Mouse (Mus musculus): ENCODE measurements around the gene Gbe1. TPM values are rescaled to one million over a fixed set of nuclear protein-coding genes. Genes with fewer than 3 reads are reported as not detected.
A peak's percentile ranks its signal among the peaks of the same experiment; 100 is the strongest.

Gbe1 gene
- polyA plus RNA-seq, 1 experiment from 2014 or later = 56.3 TPM

DNA sequence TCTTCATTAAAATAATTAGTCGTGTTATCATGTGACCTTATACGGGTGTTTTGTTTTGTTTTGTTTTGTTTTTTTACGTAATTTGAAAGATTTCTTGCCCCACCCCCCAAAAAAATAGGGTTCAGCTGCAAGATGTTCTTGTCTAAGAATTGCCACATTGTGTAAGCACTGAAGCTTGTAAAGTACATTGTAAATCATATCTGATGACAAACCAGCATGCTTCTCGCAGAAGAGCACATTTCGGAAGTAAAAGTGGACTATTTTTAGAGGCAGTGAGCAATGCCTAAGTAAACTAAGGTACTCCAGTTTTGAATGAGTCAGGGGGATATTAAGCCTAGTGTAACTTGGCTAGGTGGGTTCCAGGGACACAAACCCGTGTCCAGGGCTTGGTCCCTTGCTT, 15.7 kb downstream of the Gbe1 start:
- Histone ChIP-seq H3K36me3 (no peaks in the 10 kb centered on the region), H3K9ac (no peak overlapping the region), H3K27me3 (replicated peaks) (no peaks in the 10 kb centered on the region), H3K4me2 (no peak overlapping the region), H3K4me1 (replicated peaks) (peaks cover 5% of the 10 kb centered on the region; the same call in 1 of the 2 replicates), H3K4me3 (no peak overlapping the region), H3K27ac (ENCODE audit: poor library complexity, severe bottlenecking) (no peak overlapping the region), H3K9me3 (replicated peaks) (no peaks in the 10 kb centered on the region)
- WGBS = 59% methylated on average over 6 of the region's 6 CpGs
- ATAC-seq (ENCODE audit: insufficient number of reproducible peaks, low FRiP score) = no peak

DNA sequence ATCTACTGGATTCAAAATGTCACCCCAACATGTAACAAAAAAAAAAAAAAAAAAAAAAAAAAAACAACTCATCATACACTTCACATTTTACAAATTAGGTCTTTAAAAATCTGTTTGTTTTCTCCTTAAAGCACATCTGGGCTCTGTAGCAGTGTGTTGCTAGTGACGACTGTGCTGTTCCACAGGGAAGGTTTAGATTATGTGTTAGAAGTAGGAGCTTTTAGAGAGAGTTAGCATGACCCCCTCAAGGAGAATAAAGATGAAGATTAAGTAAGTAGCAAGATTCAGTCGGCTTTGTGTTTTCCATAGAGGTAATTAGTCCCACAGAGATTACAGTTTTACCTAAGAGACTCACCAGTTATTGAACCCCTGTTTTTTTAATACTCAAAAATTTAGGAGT, 16.3 kb downstream of the Gbe1 start:
- H3K36me3 ChIP-seq = no peaks in the 10 kb centered on the region
- H3K4me2 ChIP-seq = no peak overlapping the region
- peaks cover 5% of the 10 kb centered on the region; the same call in 1 of the 2 replicates for H3K4me1 ChIP-seq (replicated peaks)
- H3K27ac ChIP-seq (ENCODE audit: poor library complexity, severe bottlenecking) = no peak overlapping the region
- no peak overlapping the region for H3K4me3 ChIP-seq
- WGBS = 79% methylated on average over 2 of the region's 2 CpGs
- H3K27me3 ChIP-seq (replicated peaks) = no peaks in the 10 kb centered on the region
- ATAC-seq (ENCODE audit: insufficient number of reproducible peaks, low FRiP score) = no peak
- H3K9ac ChIP-seq = no peak overlapping the region
- H3K9me3 ChIP-seq (replicated peaks) = no peaks in the 10 kb centered on the region

DNA sequence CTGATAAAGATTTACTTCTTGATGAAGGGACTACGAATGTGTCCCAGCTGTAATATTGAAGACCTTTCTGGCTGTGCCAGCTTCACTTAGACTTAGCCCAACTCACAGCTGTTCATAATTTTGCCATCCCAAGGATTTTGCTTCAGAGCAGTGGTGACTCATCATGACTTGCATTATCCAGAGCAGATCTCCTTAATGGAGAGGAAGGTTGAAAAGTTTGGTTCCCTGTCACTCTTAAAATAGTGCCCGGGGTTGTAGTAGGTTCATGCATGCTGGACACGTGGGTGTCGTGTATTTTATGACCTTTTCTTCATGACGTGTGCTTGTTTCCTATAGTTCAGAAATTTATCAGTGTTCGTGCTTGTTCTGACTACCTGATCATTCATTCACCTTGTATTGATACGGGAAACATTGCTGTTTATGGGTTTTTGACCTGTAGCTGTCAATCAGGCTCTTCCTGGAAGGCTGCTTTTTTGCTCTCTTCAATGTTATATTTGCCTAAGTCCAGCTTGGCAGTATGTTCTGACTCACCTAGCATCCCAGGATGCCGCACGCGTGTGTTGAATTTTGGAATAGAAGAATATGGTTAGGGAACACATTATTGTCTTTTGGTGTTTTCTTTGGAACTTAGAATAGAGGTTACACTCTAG, 17.0 kb downstream of the Gbe1 start:
- no peaks in the 10 kb centered on the region for H3K36me3 ChIP-seq
- no peak overlapping the region for H3K27ac ChIP-seq (ENCODE audit: poor library complexity, severe bottlenecking)
- H3K9me3 ChIP-seq (replicated peaks) = no peaks in the 10 kb centered on the region
- H3K4me1 ChIP-seq (replicated peaks) = peaks cover 5% of the 10 kb centered on the region; the same call in 1 of the 2 replicates
- ATAC-seq (ENCODE audit: insufficient number of reproducible peaks, low FRiP score) = no peak
- no peak overlapping the region for H3K4me2 ChIP-seq
- H3K27me3 ChIP-seq (replicated peaks) = no peaks in the 10 kb centered on the region
- H3K9ac ChIP-seq = no peak overlapping the region
- 88% methylated on average over 10 of the region's 10 CpGs for WGBS
- no peak overlapping the region for H3K4me3 ChIP-seq

DNA sequence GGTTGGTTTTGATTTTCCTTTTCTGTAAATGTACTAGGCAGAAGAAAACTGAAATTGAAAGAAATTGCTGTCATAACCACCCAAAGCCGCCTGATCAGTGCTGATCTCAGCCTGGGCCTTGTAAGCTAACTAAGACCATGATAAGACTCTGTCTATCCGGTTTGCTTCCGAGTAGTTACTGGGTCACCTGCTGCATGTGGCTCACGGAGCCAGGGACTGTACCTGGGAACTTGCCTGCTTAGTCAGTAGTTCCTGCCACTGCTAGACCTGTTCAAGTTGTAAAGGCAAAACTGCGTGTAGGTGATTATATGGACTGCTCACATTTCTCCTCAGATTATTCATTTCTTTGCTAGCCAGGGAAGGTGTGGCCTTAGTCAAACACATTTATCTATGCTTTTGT, 21.1 kb downstream of the Gbe1 start:
- no peaks in the 10 kb centered on the region for H3K36me3 ChIP-seq
- H3K4me2 ChIP-seq = no peak overlapping the region
- no peaks in the 10 kb centered on the region for H3K27me3 ChIP-seq (replicated peaks)
- H3K4me1 ChIP-seq (replicated peaks) = no peaks in the 10 kb centered on the region
- no peak overlapping the region for H3K27ac ChIP-seq (ENCODE audit: poor library complexity, severe bottlenecking)
- no peak for ATAC-seq (ENCODE audit: insufficient number of reproducible peaks, low FRiP score)
- H3K9me3 ChIP-seq (replicated peaks) = no peaks in the 10 kb centered on the region
- H3K4me3 ChIP-seq = no peak overlapping the region
- H3K9ac ChIP-seq = no peak overlapping the region
- WGBS = 89% methylated on average over 5 of the region's 5 CpGs

DNA sequence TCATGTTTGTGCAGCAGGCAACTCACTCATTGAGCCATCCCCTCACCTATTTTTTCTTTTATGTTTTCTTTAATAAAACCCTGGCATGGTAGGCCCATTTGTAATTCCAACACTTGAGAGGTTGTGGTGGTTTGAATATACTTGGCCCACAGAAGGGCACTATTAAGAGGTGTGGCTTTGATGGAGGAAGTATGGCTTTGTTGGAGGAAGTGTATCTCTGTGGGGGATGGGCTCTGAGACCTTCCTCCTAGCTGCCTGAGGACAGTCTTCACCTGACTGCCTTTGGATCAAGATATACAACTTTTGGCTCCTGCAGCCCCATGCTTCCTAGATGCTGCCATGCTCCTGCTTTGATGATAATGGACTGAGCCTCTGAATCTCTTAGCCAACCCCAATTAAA, 21.7 kb downstream of the Gbe1 start:
- no peak overlapping the region for H3K4me2 ChIP-seq
- no peak overlapping the region for H3K9ac ChIP-seq
- no peaks in the 10 kb centered on the region for H3K27me3 ChIP-seq (replicated peaks)
- H3K36me3 ChIP-seq = no peaks in the 10 kb centered on the region
- no peak overlapping the region for H3K4me3 ChIP-seq
- H3K9me3 ChIP-seq (replicated peaks) = no peaks in the 10 kb centered on the region
- ATAC-seq (ENCODE audit: insufficient number of reproducible peaks, low FRiP score) = no peak
- no peak overlapping the region for H3K27ac ChIP-seq (ENCODE audit: poor library complexity, severe bottlenecking)
- H3K4me1 ChIP-seq (replicated peaks) = no peaks in the 10 kb centered on the region

DNA sequence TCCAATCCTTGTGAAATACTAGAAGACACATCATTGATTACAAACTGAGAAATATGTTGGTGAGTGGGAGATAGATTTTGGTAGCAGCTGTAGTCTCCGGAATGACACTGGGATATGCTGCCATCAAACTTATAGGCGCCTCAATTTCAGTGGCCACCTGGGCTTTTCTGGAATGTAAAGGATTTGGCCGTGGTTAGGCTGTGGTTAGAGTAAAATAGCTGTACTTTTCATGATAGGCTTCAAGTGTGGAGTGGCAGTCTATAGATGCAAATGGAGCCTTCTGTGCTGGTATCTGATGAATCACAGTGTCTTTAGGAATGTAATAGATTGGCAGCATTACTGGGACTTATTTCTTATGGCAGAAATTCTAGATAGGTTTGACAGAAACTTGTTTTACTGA, 23.9 kb downstream of the Gbe1 start:
- Histone ChIP-seq H3K4me1 (replicated peaks) (no peaks in the 10 kb centered on the region), H3K36me3 (no peaks in the 10 kb centered on the region), H3K4me2 (no peak overlapping the region), H3K27ac (ENCODE audit: poor library complexity, severe bottlenecking) (no peak overlapping the region), H3K4me3 (no peak overlapping the region), H3K27me3 (replicated peaks) (no peaks in the 10 kb centered on the region), H3K9me3 (replicated peaks) (no peaks in the 10 kb centered on the region), H3K9ac (no peak overlapping the region)
- 86% methylated on average over 3 of the region's 3 CpGs for WGBS
- ATAC-seq (ENCODE audit: insufficient number of reproducible peaks, low FRiP score) = no peak

DNA sequence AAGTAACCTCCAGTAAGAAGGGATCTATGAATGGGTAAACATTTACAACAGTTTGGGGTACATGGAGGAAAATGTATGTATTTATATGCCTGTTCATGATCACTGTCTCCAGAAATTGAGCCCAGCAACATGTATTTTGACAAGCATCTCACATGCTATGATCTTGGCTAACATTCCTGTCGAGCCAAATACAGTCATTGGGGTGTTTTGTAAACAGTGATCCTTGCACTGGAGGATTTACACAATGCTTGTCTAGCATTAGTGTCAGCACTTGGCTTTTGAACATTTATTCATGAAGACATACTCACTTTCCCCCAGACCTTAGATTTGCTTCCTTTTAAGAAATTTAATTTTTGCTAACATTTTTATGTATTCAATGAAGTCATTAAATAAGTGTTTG, 30.7 kb downstream of the Gbe1 start:
- WGBS = 86% methylated on average over 1 of the region's 1 CpGs
- no peak for ATAC-seq (ENCODE audit: insufficient number of reproducible peaks, low FRiP score)

DNA sequence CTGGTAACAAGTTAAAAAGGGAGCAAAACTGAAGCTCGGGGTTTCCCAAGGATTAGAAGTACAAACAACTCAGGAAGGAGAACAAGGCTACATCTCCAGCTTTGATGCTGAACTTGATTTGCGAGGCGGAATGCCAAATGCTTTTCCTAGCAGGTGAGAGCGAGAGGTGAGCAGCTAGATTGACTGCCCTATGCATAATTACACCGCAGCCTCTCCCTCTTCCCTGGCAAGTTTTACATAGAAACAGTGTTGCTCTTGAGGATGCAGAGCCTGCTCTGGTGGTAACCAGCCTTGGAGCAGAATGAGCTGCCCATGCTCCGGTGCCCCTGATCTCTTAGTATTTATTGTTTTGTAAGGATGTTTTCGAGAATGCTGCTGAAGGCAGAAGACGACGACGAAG, 31.9 kb downstream of the Gbe1 start:
- Histone ChIP-seq H3K4me2 (no peak overlapping the region), H3K27me3 (replicated peaks) (no peaks in the 10 kb centered on the region), H3K27ac (ENCODE audit: poor library complexity, severe bottlenecking) (no peak overlapping the region), H3K4me3 (no peak overlapping the region), H3K9me3 (replicated peaks) (no peaks in the 10 kb centered on the region), H3K36me3 (no peaks in the 10 kb centered on the region), H3K4me1 (replicated peaks) (peaks cover 12% of the 10 kb centered on the region), H3K9ac (no peak overlapping the region)
- 81% methylated on average over 10 of the region's 10 CpGs for WGBS
- ATAC-seq (ENCODE audit: insufficient number of reproducible peaks, low FRiP score) = no peak

More for the DNA sequence above, 30.7 kb downstream of the Gbe1 start:
- H3K9me3 ChIP-seq (replicated peaks) = no peaks in the 10 kb centered on the region
- peaks cover 12% of the 10 kb centered on the region for H3K4me1 ChIP-seq (replicated peaks)
- no peaks in the 10 kb centered on the region for H3K36me3 ChIP-seq
- H3K27me3 ChIP-seq (replicated peaks) = no peaks in the 10 kb centered on the region
- no peak overlapping the region for H3K4me2 ChIP-seq
- H3K9ac ChIP-seq = no peak overlapping the region
- no peak overlapping the region for H3K27ac ChIP-seq (ENCODE audit: poor library complexity, severe bottlenecking)
- H3K4me3 ChIP-seq = no peak overlapping the region

DNA sequence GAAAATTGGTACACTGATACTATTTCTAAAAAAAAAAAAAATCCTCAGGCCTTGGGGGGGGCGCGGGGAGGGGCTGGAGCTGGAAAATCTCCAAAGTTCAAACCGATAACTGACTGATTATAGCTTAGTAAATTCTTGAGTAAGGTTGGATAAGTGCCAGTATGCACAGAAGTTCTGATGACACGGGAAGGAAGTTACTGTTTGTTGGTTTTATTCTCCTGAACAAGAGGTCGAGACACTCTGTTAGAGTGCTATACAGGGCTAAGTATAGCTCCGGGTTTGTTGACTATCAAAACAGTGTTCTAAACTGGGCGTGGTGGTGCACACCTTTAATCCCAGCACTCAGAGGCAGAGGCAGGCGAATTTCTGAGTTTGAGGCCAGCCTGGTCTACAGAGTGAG, 36.3 kb downstream of the Gbe1 start:
- ATAC-seq (ENCODE audit: insufficient number of reproducible peaks, low FRiP score) = no peak
- no peaks in the 10 kb centered on the region for H3K36me3 ChIP-seq
- no peak overlapping the region for H3K4me3 ChIP-seq
- 65% methylated on average over 8 of the region's 8 CpGs for WGBS
- H3K4me1 ChIP-seq (replicated peaks) = peaks cover 14% of the 10 kb centered on the region
- no peak overlapping the region for H3K4me2 ChIP-seq
- no peaks in the 10 kb centered on the region for H3K27me3 ChIP-seq (replicated peaks)
- H3K9me3 ChIP-seq (replicated peaks) = no peaks in the 10 kb centered on the region
- H3K9ac ChIP-seq = no peak overlapping the region
- H3K27ac ChIP-seq (ENCODE audit: poor library complexity, severe bottlenecking) = no peak overlapping the region

DNA sequence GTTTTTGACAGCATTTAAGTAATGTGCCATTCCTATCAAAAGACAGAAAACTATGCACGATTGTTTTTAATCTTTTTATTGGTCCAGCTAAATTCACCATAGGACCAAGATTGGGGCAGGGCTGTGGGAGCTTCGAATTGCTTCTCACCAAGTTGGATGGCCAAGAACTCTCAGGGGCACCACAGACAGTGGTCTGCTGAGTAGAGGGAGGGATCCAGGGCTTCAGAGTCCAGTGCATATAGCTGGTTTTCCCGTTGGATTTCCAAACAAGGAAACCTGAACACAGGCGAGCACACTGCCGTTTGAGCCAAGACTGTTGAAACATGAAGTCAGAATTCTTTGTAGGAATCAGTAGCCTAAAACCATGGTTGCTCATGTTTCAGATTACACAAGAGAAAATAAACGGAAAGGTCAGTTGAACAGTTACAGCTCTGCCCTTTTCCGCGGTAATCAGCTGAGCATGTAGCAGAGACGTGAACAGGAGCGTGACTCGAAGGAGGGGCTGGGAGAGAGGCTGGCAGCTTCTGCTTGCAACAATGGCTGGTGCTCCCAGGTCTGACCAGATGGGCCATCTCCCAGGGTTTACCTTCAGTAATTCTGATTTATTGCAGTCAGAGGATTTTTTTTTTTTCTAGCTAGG, 38.0 kb downstream of the Gbe1 start:
- Histone ChIP-seq H3K9me3 (replicated peaks) (0 out of 2 replicates have a peak, but pooled peaks cover 2% of the 10 kb centered on the region), H3K27me3 (replicated peaks) (no peaks in the 10 kb centered on the region), H3K4me1 (replicated peaks) (peaks cover 8% of the 10 kb centered on the region), H3K27ac (ENCODE audit: poor library complexity, severe bottlenecking) (no peak overlapping the region), H3K9ac (no peak overlapping the region), H3K4me3 (no peak overlapping the region), H3K4me2 (peak overlapping the region; percentile 4; the same call in 1 of the 2 replicates), H3K36me3 (no peaks in the 10 kb centered on the region)
- 62% methylated on average over 11 of the region's 11 CpGs for WGBS
- ATAC-seq (ENCODE audit: insufficient number of reproducible peaks, low FRiP score) = no peak

DNA sequence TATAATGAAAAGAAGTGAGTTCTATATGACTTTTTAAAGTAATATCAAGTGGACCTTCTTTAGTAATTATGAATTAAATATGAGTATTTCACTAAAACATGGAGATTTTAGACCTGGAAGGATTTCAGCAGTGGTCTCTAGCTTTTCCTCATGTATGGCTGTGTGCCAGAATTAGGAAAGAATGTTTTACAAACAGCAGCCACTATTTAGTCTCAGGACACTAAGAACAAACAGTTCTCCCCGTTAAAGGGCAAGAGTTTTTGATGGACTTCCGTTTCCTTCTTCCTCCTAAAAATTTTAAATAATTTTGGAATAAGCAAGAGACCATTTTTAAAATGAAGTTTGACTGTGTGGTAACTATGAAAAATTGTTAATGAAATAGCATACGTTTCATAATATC, 38.8 kb downstream of the Gbe1 start:
- no peaks in the 10 kb centered on the region for H3K27me3 ChIP-seq (replicated peaks)
- no peak for ATAC-seq (ENCODE audit: insufficient number of reproducible peaks, low FRiP score)
- 66% methylated on average over 3 of the region's 3 CpGs for WGBS

More for the DNA sequence above, 38.8 kb downstream of the Gbe1 start:
- Histone ChIP-seq H3K4me3 (no peak overlapping the region), H3K9me3 (replicated peaks) (0 out of 2 replicates have a peak, but pooled peaks cover 2% of the 10 kb centered on the region), H3K27ac (ENCODE audit: poor library complexity, severe bottlenecking) (no peak overlapping the region), H3K36me3 (no peaks in the 10 kb centered on the region), H3K4me1 (replicated peaks) (peaks cover 5% of the 10 kb centered on the region; the same call in 1 of the 2 replicates), H3K9ac (no peak overlapping the region), H3K4me2 (no peak overlapping the region)

Measured in heart, embryonic 12.5 days (tissue).